Mouse (Mus musculus): Measurements from ENCODE around the gene Nbas. TPM values are rescaled to one million over a fixed set of nuclear protein-coding genes. Genes with fewer than 3 reads are reported as not detected.

Nbas gene
- polyA plus RNA-seq, 1 experiment from 2014 or later = 18.0 TPM

DNA sequence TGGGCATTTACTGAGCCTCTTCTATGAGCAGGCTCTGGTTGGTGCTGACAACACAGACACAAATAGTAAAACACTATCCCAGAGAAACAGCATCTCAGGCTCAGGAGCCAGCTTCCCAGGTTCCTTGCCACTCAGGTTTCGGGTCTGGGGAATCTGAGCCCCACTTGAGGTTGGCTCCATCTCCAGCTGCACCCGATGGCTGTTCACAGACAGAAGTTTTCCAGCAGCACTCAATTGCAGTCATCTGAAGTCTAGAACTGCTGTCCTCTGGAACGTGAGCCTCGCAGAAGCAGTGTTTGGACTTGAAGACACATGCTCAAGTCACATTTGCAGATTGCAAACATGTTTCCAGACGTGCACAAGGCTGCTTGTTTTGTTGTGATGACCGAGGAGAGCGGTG, 297.5 kb downstream of the Nbas start:
- no peak overlapping the region for H3K4me3 ChIP-seq (replicated peaks)
- no peak for ATAC-seq (ENCODE audit: insufficient read depth, low FRiP score, low read depth)
- 0 out of 2 replicates have a peak, but pooled peaks cover 3% of the 10 kb centered on the region for H3K36me3 ChIP-seq
- WGBS = 83% methylated on average over 7 of the region's 7 CpGs
- H3K27me3 ChIP-seq (replicated peaks) = no peaks in the 10 kb centered on the region
- H3K4me2 ChIP-seq = no peak overlapping the region
- H3K9me3 ChIP-seq = no peaks in the 10 kb centered on the region
- no peak overlapping the region for H3K9ac ChIP-seq
- no peak overlapping the region for H3K27ac ChIP-seq
- H3K4me1 ChIP-seq = no peaks in the 10 kb centered on the region

- Histone ChIP-seq H3K27ac (no peak overlapping the region), H3K4me2 (no peak overlapping the region), H3K9ac (no peak overlapping the region), H3K4me3 (replicated peaks) (no peak overlapping the region), H3K9me3 (no peaks in the 10 kb centered on the region), H3K4me1 (peaks cover 3% of the 10 kb centered on the region; the same call in 1 of the 2 replicates), H3K36me3 (no peaks in the 10 kb centered on the region), H3K27me3 (replicated peaks) (no peaks in the 10 kb centered on the region)
- peak; percentile 56; the same call in 1 of the 2 replicates for ATAC-seq (ENCODE audit: insufficient read depth, low FRiP score, low read depth)
- WGBS = 65% methylated on average over 4 of the region's 4 CpGs
These were observed 306.2 kb downstream of the Nbas start for GRCm38 (mm10) chr12:13575158-13575557.

- Histone ChIP-seq H3K27me3 (replicated peaks) (no peaks in the 10 kb centered on the region), H3K4me1 (peaks cover 3% of the 10 kb centered on the region; the same call in 1 of the 2 replicates), H3K4me2 (no peak overlapping the region), H3K9ac (no peak overlapping the region), H3K9me3 (no peaks in the 10 kb centered on the region), H3K4me3 (replicated peaks) (no peak overlapping the region), H3K27ac (no peak overlapping the region), H3K36me3 (no peaks in the 10 kb centered on the region)
- no peak; the same call in 1 of the 2 replicates for ATAC-seq (ENCODE audit: insufficient read depth, low FRiP score, low read depth)
- 83% methylated on average over 5 of the region's 5 CpGs for WGBS
These were observed 307.0 kb downstream of the Nbas start for GRCm38 (mm10) chr12:13575605-13576600.

DNA sequence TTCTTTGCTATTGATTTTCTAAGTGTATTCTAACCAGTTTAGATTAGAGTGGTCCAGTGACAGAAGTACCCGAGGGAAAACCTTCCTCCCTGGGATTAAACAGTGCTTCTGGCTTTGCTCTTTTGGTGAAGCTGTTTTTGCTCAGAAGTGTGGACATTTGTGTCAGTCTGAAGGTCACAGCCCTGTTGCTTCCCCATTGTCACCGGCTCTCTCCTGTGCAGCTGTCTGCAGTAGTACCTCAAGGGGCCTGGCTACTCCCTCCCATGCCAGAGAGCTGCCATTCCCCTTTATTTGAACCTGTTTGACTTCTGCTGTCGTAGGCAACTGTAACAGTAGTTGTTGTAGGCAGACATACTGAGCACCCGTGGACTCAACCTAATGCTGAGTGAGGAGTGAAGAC, 307.8 kb downstream of the Nbas start:
- Histone ChIP-seq H3K27me3 (replicated peaks) (no peaks in the 10 kb centered on the region), H3K9me3 (no peaks in the 10 kb centered on the region), H3K4me1 (peaks cover 3% of the 10 kb centered on the region; the same call in 1 of the 2 replicates), H3K9ac (no peak overlapping the region), H3K36me3 (no peaks in the 10 kb centered on the region), H3K4me2 (no peak overlapping the region), H3K27ac (no peak overlapping the region), H3K4me3 (replicated peaks) (no peak overlapping the region)
- no peak for ATAC-seq (ENCODE audit: insufficient read depth, low FRiP score, low read depth)
- 43% methylated on average over 4 of the region's 4 CpGs for WGBS

- WGBS = 85% methylated on average over 1 of the region's 1 CpGs
- Histone ChIP-seq H3K9me3 (no peaks in the 10 kb centered on the region), H3K36me3 (no peaks in the 10 kb centered on the region), H3K27ac (no peak overlapping the region), H3K4me1 (peaks cover 3% of the 10 kb centered on the region; the same call in 1 of the 2 replicates), H3K4me3 (replicated peaks) (no peak overlapping the region), H3K4me2 (no peak overlapping the region), H3K9ac (no peak overlapping the region), H3K27me3 (replicated peaks) (no peaks in the 10 kb centered on the region)
- ATAC-seq (ENCODE audit: insufficient read depth, low FRiP score, low read depth) = no peak
These were observed 311.9 kb downstream of the Nbas start for GRCm38 (mm10) chr12:13580796-13581195.

- H3K27ac ChIP-seq = no peak overlapping the region
- no peaks in the 10 kb centered on the region for H3K27me3 ChIP-seq (replicated peaks)
- 92% methylated on average over 6 of the region's 6 CpGs for WGBS
- H3K4me1 ChIP-seq = no peaks in the 10 kb centered on the region
- H3K4me2 ChIP-seq = no peak overlapping the region
- H3K36me3 ChIP-seq = no peaks in the 10 kb centered on the region
- no peak overlapping the region for H3K9ac ChIP-seq
- H3K4me3 ChIP-seq (replicated peaks) = no peak overlapping the region
- no peak for ATAC-seq (ENCODE audit: insufficient read depth, low FRiP score, low read depth)
- no peaks in the 10 kb centered on the region for H3K9me3 ChIP-seq
These were observed 314.5 kb downstream of the Nbas start for GRCm38 (mm10) chr12:13583386-13583785.

GRCm38 (mm10) chr12:13585527-13586156, 316.7 kb downstream of the Nbas start:
- Histone ChIP-seq H3K4me3 (replicated peaks) (no peak overlapping the region), H3K27me3 (replicated peaks) (no peaks in the 10 kb centered on the region), H3K9ac (no peak overlapping the region), H3K36me3 (no peaks in the 10 kb centered on the region), H3K27ac (no peak overlapping the region), H3K4me2 (no peak overlapping the region), H3K4me1 (no peaks in the 10 kb centered on the region), H3K9me3 (no peaks in the 10 kb centered on the region)
- 87% methylated on average over 6 of the region's 6 CpGs for WGBS
- no peak for ATAC-seq (ENCODE audit: insufficient read depth, low FRiP score, low read depth)

GRCm38 (mm10) chr12:13587675-13588074, 318.7 kb downstream of the Nbas start:
- 52% methylated on average over 4 of the region's 4 CpGs for WGBS
- Histone ChIP-seq H3K36me3 (no peaks in the 10 kb centered on the region), H3K9me3 (no peaks in the 10 kb centered on the region), H3K4me3 (replicated peaks) (no peak overlapping the region), H3K27ac (no peak overlapping the region), H3K4me2 (no peak overlapping the region), H3K27me3 (replicated peaks) (no peaks in the 10 kb centered on the region), H3K9ac (no peak overlapping the region), H3K4me1 (no peaks in the 10 kb centered on the region)
- ATAC-seq (ENCODE audit: insufficient read depth, low FRiP score, low read depth) = peak; percentile 71; the same call in 1 of the 2 replicates

DNA sequence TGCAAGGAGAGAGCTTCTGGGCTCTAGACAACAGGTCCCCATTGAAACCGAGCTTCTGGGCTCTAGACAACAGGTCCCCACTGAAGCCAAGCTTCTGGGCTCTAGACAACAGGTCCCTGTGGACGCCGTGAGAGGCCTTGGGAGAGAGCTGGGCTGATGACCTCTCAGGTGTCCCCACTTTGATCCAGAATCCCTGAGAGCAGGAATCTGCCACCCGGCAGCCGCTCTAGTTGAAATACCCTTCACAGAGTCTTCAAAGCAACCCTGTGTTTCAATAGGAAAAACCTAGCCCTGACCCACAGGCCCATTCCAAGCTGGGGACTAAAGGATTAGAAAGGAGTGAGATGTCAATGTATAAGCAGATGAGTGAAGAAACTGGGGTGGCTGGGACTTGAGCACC, 320.1 kb downstream of the Nbas start:
- Histone ChIP-seq H3K4me3 (replicated peaks) (no peak overlapping the region), H3K36me3 (no peaks in the 10 kb centered on the region), H3K9ac (no peak overlapping the region), H3K27me3 (replicated peaks) (no peaks in the 10 kb centered on the region), H3K27ac (no peak overlapping the region), H3K9me3 (no peaks in the 10 kb centered on the region), H3K4me1 (no peaks in the 10 kb centered on the region), H3K4me2 (no peak overlapping the region)
- no peak for ATAC-seq (ENCODE audit: insufficient read depth, low FRiP score, low read depth)
- 92% methylated on average over 5 of the region's 5 CpGs for WGBS

DNA sequence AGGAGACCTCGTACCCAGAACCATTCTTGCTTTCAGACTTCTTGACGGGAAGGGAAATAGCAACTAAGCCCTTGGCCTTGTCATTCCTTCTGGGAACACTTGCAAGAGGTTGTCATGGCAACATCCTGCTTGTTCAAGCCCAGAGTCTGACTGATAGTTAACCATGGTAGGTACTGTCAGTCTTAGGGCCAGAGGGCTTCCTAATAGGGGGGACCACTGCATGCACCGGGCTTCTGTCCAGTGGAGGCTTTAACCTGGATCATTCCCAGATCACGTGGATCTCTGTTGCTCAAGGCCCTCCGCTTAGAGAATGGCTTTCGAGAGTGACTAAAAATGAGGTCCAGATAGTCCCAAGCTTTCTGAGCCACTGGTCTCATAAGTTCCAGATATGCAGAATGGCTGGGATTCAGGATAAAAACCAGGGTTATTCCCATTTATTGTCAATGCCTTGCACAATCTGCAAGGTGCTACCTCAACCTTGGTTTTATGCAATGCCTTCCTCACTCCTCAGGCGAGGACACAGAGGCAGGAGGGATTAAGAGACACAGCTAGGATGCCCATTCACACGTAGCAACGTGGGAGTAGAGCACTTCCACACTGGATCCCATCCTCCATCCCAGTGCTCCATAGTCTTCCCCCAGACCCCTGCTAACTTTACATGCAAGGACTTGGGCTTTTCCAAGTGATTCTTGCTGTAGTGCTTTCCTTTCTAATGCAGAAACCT, 326.0 kb downstream of the Nbas start:
- Histone ChIP-seq H3K9ac (no peak overlapping the region), H3K9me3 (no peaks in the 10 kb centered on the region), H3K27me3 (replicated peaks) (no peaks in the 10 kb centered on the region), H3K4me1 (no peaks in the 10 kb centered on the region), H3K27ac (no peak overlapping the region), H3K36me3 (no peaks in the 10 kb centered on the region), H3K4me3 (replicated peaks) (no peak overlapping the region), H3K4me2 (no peak overlapping the region)
- no peak for ATAC-seq (ENCODE audit: insufficient read depth, low FRiP score, low read depth)
- 69% methylated on average over 9 of the region's 9 CpGs for WGBS

DNA sequence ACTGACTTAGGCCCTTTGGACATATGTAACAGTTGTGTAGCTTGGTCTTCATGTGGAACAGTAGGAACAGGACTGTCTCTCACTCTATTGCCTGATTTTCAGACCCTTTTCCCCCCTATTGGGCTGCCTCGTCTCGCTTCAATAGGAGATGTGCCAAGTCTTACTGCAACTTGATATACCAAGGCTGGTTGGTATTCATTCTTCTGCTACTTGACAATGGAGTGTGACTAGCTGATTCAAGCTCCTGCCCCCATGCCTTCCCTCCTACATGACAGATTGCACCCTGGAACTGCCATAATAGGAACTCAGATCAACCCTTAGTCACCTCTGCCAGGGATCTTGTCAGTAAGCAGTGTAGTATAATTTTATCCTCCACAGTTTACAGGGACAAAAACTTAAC, 328.1 kb downstream of the Nbas start:
- H3K4me2 ChIP-seq = no peak overlapping the region
- no peaks in the 10 kb centered on the region for H3K9me3 ChIP-seq
- H3K4me3 ChIP-seq (replicated peaks) = no peak overlapping the region
- no peaks in the 10 kb centered on the region for H3K27me3 ChIP-seq (replicated peaks)
- no peaks in the 10 kb centered on the region for H3K36me3 ChIP-seq
- no peak overlapping the region for H3K27ac ChIP-seq
- H3K4me1 ChIP-seq = no peaks in the 10 kb centered on the region
- WGBS = 93% methylated on average over 2 of the region's 2 CpGs
- H3K9ac ChIP-seq = no peak overlapping the region
- no peak for ATAC-seq (ENCODE audit: insufficient read depth, low FRiP score, low read depth)

All from stomach, embryonic 15.5 days (tissue).